Mouse (Mus musculus): ENCODE measurements around the gene Cdan1.
"Not testable (repeated sequence)": the region's sequence is repeated elsewhere in the genome, so short reads cannot be mapped to it uniquely, and the experiment has no call there.

The Cdan1 gene

GRCm38 (mm10) chr2:120745496-120745895, 104.4 kb downstream of the Cdan1 start:
- no peak for DNase-seq (ENCODE audit: low spot score)

- DNase-seq (ENCODE audit: low spot score): no peak
These were observed 117.9 kb downstream of the Cdan1 start for GRCm38 (mm10) chr2:120731877-120732530.

- DNase-seq (ENCODE audit: low spot score): peak; percentile 95
These were observed 118.6 kb downstream of the Cdan1 start for GRCm38 (mm10) chr2:120731167-120731862.

- DNase-seq (ENCODE audit: low spot score): peak; percentile 44
These were observed 119.2 kb downstream of the Cdan1 start for GRCm38 (mm10) chr2:120730639-120731166.

- DNase-seq (ENCODE audit: low spot score): peak; percentile 22
These were observed 119.9 kb downstream of the Cdan1 start for GRCm38 (mm10) chr2:120729775-120730585.

- no peak for DNase-seq (ENCODE audit: low spot score)
These were observed 125.8 kb downstream of the Cdan1 start for GRCm38 (mm10) chr2:120724176-120724575.

GRCm38 (mm10) chr2:120723621-120724020, 126.3 kb downstream of the Cdan1 start:
- no peak for DNase-seq (ENCODE audit: low spot score)

- DNase-seq (ENCODE audit: low spot score): no peak
These were observed 127.4 kb downstream of the Cdan1 start for GRCm38 (mm10) chr2:120722491-120722890.

GRCm38 (mm10) chr2:120721911-120722310, 128.0 kb downstream of the Cdan1 start:
- no peak for DNase-seq (ENCODE audit: low spot score)

- DNase-seq (ENCODE audit: low spot score): no peak
These were observed 129.1 kb downstream of the Cdan1 start for GRCm38 (mm10) chr2:120720821-120721220.

- DNase-seq (ENCODE audit: low spot score): no peak
These were observed 131.4 kb downstream of the Cdan1 start for GRCm38 (mm10) chr2:120718496-120718895.

- DNase-seq (ENCODE audit: low spot score): no peak
These were observed 136.5 kb downstream of the Cdan1 start for GRCm38 (mm10) chr2:120713441-120713840.

GRCm38 (mm10) chr2:120710948-120711347, 139.0 kb downstream of the Cdan1 start:
- no peak for DNase-seq (ENCODE audit: low spot score)

GRCm38 (mm10) chr2:120710154-120710553, 139.8 kb downstream of the Cdan1 start:
- DNase-seq (ENCODE audit: low spot score): no peak

GRCm38 (mm10) chr2:120707041-120707440, 142.9 kb downstream of the Cdan1 start:
- DNase-seq (ENCODE audit: low spot score): no peak

GRCm38 (mm10) chr2:120702675-120703074, 147.3 kb downstream of the Cdan1 start:
- no peak for DNase-seq (ENCODE audit: low spot score)

- no peak for DNase-seq (ENCODE audit: low spot score)
These were observed 149.5 kb downstream of the Cdan1 start for GRCm38 (mm10) chr2:120700379-120700885.

- DNase-seq (ENCODE audit: low spot score): no peak
These were observed 152.2 kb downstream of the Cdan1 start for GRCm38 (mm10) chr2:120697767-120698166.

- not testable (repeated sequence) for DNase-seq (ENCODE audit: low spot score)
These were observed 168.8 kb downstream of the Cdan1 start for GRCm38 (mm10) chr2:120681151-120681550.

GRCm38 (mm10) chr2:120670253-120670652, 179.7 kb downstream of the Cdan1 start:
- DNase-seq (ENCODE audit: low spot score): no peak

GRCm38 (mm10) chr2:120667446-120667845, 182.5 kb downstream of the Cdan1 start:
- DNase-seq (ENCODE audit: low spot score): no peak

Data from embryo, embryonic 10 days (tissue).